Mouse (Mus musculus) hindbrain, embryonic 10.5 days (tissue): Measurements from ENCODE around the gene Fastkd1. TPM values are rescaled to one million over a fixed set of nuclear protein-coding genes. Genes with fewer than 3 reads are reported as not detected.
"Not testable (repeated sequence)": the region's sequence is repeated elsewhere in the genome, so short reads cannot be mapped to it uniquely, and the experiment has no call there.

Source experiments
- DNase-seq: peaks from one replicate; pipeline ENCODE4 v3.0.0-alpha.2; 2017; ENCODE audit warnings: low spot score
- H3K27ac ChIP-seq: fragments of 300-500 bp; sonication (generic); 2 replicates; pipeline ENCODE4 v1.5.1; 2016; ENCODE audit warnings: mild to moderate bottlenecking, moderate library complexity
- H3K27me3 ChIP-seq: fragments of 300-500 bp; sonication (generic); 2 replicates; pipeline ENCODE4 v1.6.1; 2016; ENCODE audit warnings: mild to moderate bottlenecking; ENCODE audit not compliant: poor library complexity, insufficient read depth, severe bottlenecking
- H3K36me3 ChIP-seq: fragments of 300-500 bp; sonication (generic); 2 replicates; pipeline ENCODE4 v1.6.1; 2016; ENCODE audit warnings: mild to moderate bottlenecking, moderate library complexity
- H3K4me1 ChIP-seq: fragments of 300-500 bp; sonication (generic); replicated peaks from 2 replicates; pipeline ENCODE4 v1.6.1; 2016; ENCODE audit warnings: mild to moderate bottlenecking
- H3K4me3 ChIP-seq: fragments of 300-500 bp; sonication (generic); 2 replicates; pipeline ENCODE4 v1.5.1; 2016; ENCODE audit warnings: mild to moderate bottlenecking, moderate library complexity
- H3K9me3 ChIP-seq: fragments of 300-500 bp; sonication (generic); 2 replicates; pipeline ENCODE4 v1.6.1; 2016; ENCODE audit warnings: mild to moderate bottlenecking, moderate library complexity
- WGBS: fragments of 180-500 bp; shearing (Covaris S2); methylation state at CpG from one replicate; pipeline ENCODE4 v1.1.7; 2016; 5-methylcytosine and 5-hydroxymethylcytosine counted together
- polyA plus RNA-seq: library from polyadenylated mRNA; unstranded; fragments of >200 nt; fragmentation: Nextera tagmentation; extraction: Ambion mirVana; gene quantifications from 2 replicates; pipeline ENCODE4 v1.2.1, GENCODE M21; 2016

Gene Fastkd1
- polyA plus RNA-seq, 1 experiment from 2014 or later = 14.5 TPM

- Histone ChIP-seq H3K4me3 (no peak overlapping the region), H3K27me3 (no peaks in the 10 kb centered on the region), H3K27ac (no peak overlapping the region), H3K4me1 (no peaks in the 10 kb centered on the region), H3K36me3 (peaks cover 80% of the 10 kb centered on the region), H3K9me3 (0 out of 2 replicates have a peak, but pooled peaks cover 2% of the 10 kb centered on the region)
- DNase-seq = no peak
- WGBS = 94% methylated on average over 11 of the region's 11 CpGs
These were observed 19.8 kb downstream of the Fastkd1 start for GRCm38 (mm10) chr2:69693501-69693900.

- Histone ChIP-seq H3K27me3 (no peaks in the 10 kb centered on the region), H3K27ac (no peak overlapping the region), H3K4me1 (no peaks in the 10 kb centered on the region), H3K9me3 (0 out of 2 replicates have a peak, but pooled peaks cover 2% of the 10 kb centered on the region), H3K4me3 (no peak overlapping the region), H3K36me3 (peaks cover 90% of the 10 kb centered on the region)
- no peak for DNase-seq
- 95% methylated on average over 6 of the region's 6 CpGs for WGBS
These were observed 22.5 kb downstream of the Fastkd1 start for GRCm38 (mm10) chr2:69690843-69691242.

GRCm38 (mm10) chr2:69690214-69690613 lies 23.1 kb downstream of the Fastkd1 start:
- no peaks in the 10 kb centered on the region for H3K4me1 ChIP-seq
- DNase-seq = no peak
- 0 out of 2 replicates have a peak, but pooled peaks cover 2% of the 10 kb centered on the region for H3K9me3 ChIP-seq
- no peak overlapping the region for H3K4me3 ChIP-seq
- H3K27me3 ChIP-seq = no peaks in the 10 kb centered on the region
- H3K36me3 ChIP-seq = peaks cover 93% of the 10 kb centered on the region
- no peak overlapping the region for H3K27ac ChIP-seq
- WGBS = 95% methylated on average over 3 of the region's 3 CpGs

GRCm38 (mm10) chr2:69684488-69684887 lies 28.8 kb downstream of the Fastkd1 start:
- DNase-seq = no peak
- Histone ChIP-seq H3K27ac (no peak overlapping the region), H3K36me3 (peaks cover 47% of the 10 kb centered on the region), H3K4me1 (peaks cover 17% of the 10 kb centered on the region), H3K4me3 (no peak overlapping the region), H3K27me3 (no peaks in the 10 kb centered on the region), H3K9me3 (no peaks in the 10 kb centered on the region)
- WGBS = 95% methylated on average over 3 of the region's 3 CpGs

GRCm38 (mm10) chr2:69683036-69683805 lies 30.1 kb downstream of the Fastkd1 start:
- H3K4me3 ChIP-seq = no peak overlapping the region

GRCm38 (mm10) chr2:69681931-69682330 lies 31.4 kb downstream of the Fastkd1 start:
- Histone ChIP-seq H3K36me3 (peaks cover 27% of the 10 kb centered on the region), H3K27ac (peak overlapping the region; percentile 66; the same call in 1 of the 2 replicates), H3K4me3 (no peak overlapping the region), H3K4me1 (peaks cover 17% of the 10 kb centered on the region), H3K27me3 (no peaks in the 10 kb centered on the region), H3K9me3 (no peaks in the 10 kb centered on the region)
- WGBS = 91% methylated on average over 4 of the region's 4 CpGs
- no peak for DNase-seq

More at GRCm38 (mm10) chr2:69683036-69683805, 30.1 kb downstream of the Fastkd1 start:
- H3K36me3 ChIP-seq = peaks cover 40% of the 10 kb centered on the region
- no peaks in the 10 kb centered on the region for H3K9me3 ChIP-seq
- DNase-seq = peak; percentile 35
- 38% methylated on average over 13 of the region's 13 CpGs for WGBS
- peaks cover 17% of the 10 kb centered on the region for H3K4me1 ChIP-seq
- H3K27me3 ChIP-seq = no peaks in the 10 kb centered on the region
- peak overlapping the region; percentile 66 for H3K27ac ChIP-seq

- WGBS = 70% methylated on average over 6 of the region's 6 CpGs
- Histone ChIP-seq H3K27ac (no peak overlapping the region), H3K36me3 (peaks cover 9% of the 10 kb centered on the region), H3K27me3 (no peaks in the 10 kb centered on the region), H3K4me3 (no peak overlapping the region), H3K9me3 (no peaks in the 10 kb centered on the region), H3K4me1 (peaks cover 17% of the 10 kb centered on the region)
- DNase-seq = no peak
These were observed 33.3 kb downstream of the Fastkd1 start for GRCm38 (mm10) chr2:69679990-69680389.

GRCm38 (mm10) chr2:69677215-69677614 lies 36.1 kb downstream of the Fastkd1 start:
- H3K27ac ChIP-seq, H3K4me3 ChIP-seq, H3K9me3 ChIP-seq, H3K4me1 ChIP-seq, H3K27me3 ChIP-seq, DNase-seq, H3K36me3 ChIP-seq: not testable (repeated sequence)
- 92% methylated on average over 2 of the region's 2 CpGs for WGBS

- H3K36me3 ChIP-seq = peaks cover 9% of the 10 kb centered on the region
- H3K4me3 ChIP-seq = no peak overlapping the region
- H3K27me3 ChIP-seq = no peaks in the 10 kb centered on the region
- 58% methylated on average over 2 of the region's 2 CpGs for WGBS
- H3K4me1 ChIP-seq = peaks cover 5% of the 10 kb centered on the region; the same call in 1 of the 2 replicates
- no peak overlapping the region for H3K27ac ChIP-seq
- H3K9me3 ChIP-seq = no peaks in the 10 kb centered on the region
- DNase-seq = no peak
These were observed 36.6 kb downstream of the Fastkd1 start for GRCm38 (mm10) chr2:69676713-69677112.

GRCm38 (mm10) chr2:69675266-69675665 lies 38.0 kb downstream of the Fastkd1 start:
- Histone ChIP-seq H3K36me3 (peaks cover 12% of the 10 kb centered on the region), H3K27me3 (no peaks in the 10 kb centered on the region), H3K4me3 (no peak overlapping the region), H3K4me1 (peaks cover 5% of the 10 kb centered on the region; the same call in 1 of the 2 replicates), H3K9me3 (no peaks in the 10 kb centered on the region), H3K27ac (no peak overlapping the region)
- WGBS = 83% methylated on average over 9 of the region's 9 CpGs
- no peak for DNase-seq

- H3K4me1 ChIP-seq = peaks cover 5% of the 10 kb centered on the region; the same call in 1 of the 2 replicates
- no peaks in the 10 kb centered on the region for H3K9me3 ChIP-seq
- H3K4me3 ChIP-seq = no peak overlapping the region
- H3K27me3 ChIP-seq = no peaks in the 10 kb centered on the region
- 0 out of 2 replicates have a peak, but pooled peaks cover 7% of the 10 kb centered on the region for H3K36me3 ChIP-seq
- no peak overlapping the region for H3K27ac ChIP-seq
- DNase-seq = no peak
- 78% methylated on average over 5 of the region's 5 CpGs for WGBS
These were observed 39.6 kb downstream of the Fastkd1 start for GRCm38 (mm10) chr2:69673723-69674122.

- DNase-seq = no peak
- peaks cover 23% of the 10 kb centered on the region for H3K36me3 ChIP-seq
- H3K4me1 ChIP-seq = peaks cover 5% of the 10 kb centered on the region; the same call in 1 of the 2 replicates
- no peak within 1 kb of the TSS for H3K27ac ChIP-seq
- WGBS = 89% methylated on average over 9 of the region's 9 CpGs
- H3K27me3 ChIP-seq = no peaks in the 10 kb centered on the region
- H3K4me3 ChIP-seq = no peak within 1 kb of the TSS
- no peaks in the 10 kb centered on the region for H3K9me3 ChIP-seq
These were observed 43.5 kb downstream of the Fastkd1 start, which contains the start of gene Klhl41 for GRCm38 (mm10) chr2:69669853-69670252. Gene Klhl41, plus strand, starts transcription at chr2:69670120.

- Histone ChIP-seq H3K27ac (no peak overlapping the region), H3K4me3 (no peak overlapping the region), H3K9me3 (no peaks in the 10 kb centered on the region), H3K27me3 (no peaks in the 10 kb centered on the region), H3K4me1 (peaks cover 9% of the 10 kb centered on the region; the same call in 1 of the 2 replicates), H3K36me3 (peaks cover 33% of the 10 kb centered on the region)
- 85% methylated on average over 6 of the region's 6 CpGs for WGBS
- DNase-seq = no peak
These were observed 44.9 kb downstream of the Fastkd1 start for GRCm38 (mm10) chr2:69668414-69668813.
